Mouse (Mus musculus): ENCODE measurements at regions not wholly inside any gene's neighbourhood (a gene's known extent, or its start where the extent isn't known, plus 50 kb on each side); places are given as distances from the start of the nearest gene placed in this dataset.

DNA sequence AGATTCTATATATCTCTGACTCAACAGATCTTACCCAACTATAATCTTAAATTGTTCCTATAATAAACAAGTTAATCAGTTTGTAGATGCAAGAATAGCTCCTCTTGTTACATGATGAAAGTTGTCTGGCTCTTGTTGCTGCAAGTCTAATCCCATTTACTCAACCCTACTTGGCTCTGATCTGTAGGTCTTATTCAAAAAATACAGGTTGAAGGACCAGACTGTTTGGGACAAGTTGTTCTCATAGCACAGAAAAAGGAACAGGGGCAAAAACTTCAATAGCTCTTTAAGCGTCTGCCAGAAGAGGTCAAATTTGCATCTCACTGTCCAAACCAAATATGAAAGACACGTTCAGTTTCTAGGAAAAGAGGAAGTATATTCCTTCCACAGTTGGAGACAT lies 587.3 kb upstream of the B3galt2 start:
- TF ChIP-seq CTCF (IDR thresholded peaks at IDR 0.05; ENCODE audit: low read depth, low read length) = no peak
- TF ChIP-seq EP300 (IDR thresholded peaks at IDR 0.05; ENCODE audit: insufficient read depth, low read depth, low read length) = no peak
- TF ChIP-seq POLR2A (IDR thresholded peaks at IDR 0.05; ENCODE audit: insufficient read depth, low read length) = no peak
